Mouse (Mus musculus): ENCODE measurements around the gene Gramd4. TPM values are rescaled to one million over a fixed set of nuclear protein-coding genes. Genes with fewer than 3 reads are reported as not detected.

Gene Gramd4
- total RNA-seq, 4 experiments from 2014 or later: 5.8 to 9.2 (median 8.1) TPM

- DNase-seq (ENCODE audit: low spot score in 2 of 2): no peak
Measured at GRCm38 (mm10) chr15:86069011-86069791, 11.7 kb downstream of the Gramd4 start.

- no peak for DNase-seq (ENCODE audit: low spot score in 2 of 2)
Measured at GRCm38 (mm10) chr15:86070368-86070767, 12.9 kb downstream of the Gramd4 start.

GRCm38 (mm10) chr15:86071166-86071565 lies 13.7 kb downstream of the Gramd4 start:
- DNase-seq (ENCODE audit: low spot score in 2 of 2): no peak

GRCm38 (mm10) chr15:86074171-86074937 lies 16.9 kb downstream of the Gramd4 start:
- no peak for DNase-seq (ENCODE audit: low spot score in 2 of 2)

GRCm38 (mm10) chr15:86075305-86076047 lies 18.0 kb downstream of the Gramd4 start:
- peak in 1 of 2 experiments; percentile 36 for DNase-seq (ENCODE audit: low spot score in 2 of 2)

- DNase-seq (ENCODE audit: low spot score in 2 of 2): peak; percentile 56 to 75
Measured at GRCm38 (mm10) chr15:86076048-86076315, 18.5 kb downstream of the Gramd4 start.

GRCm38 (mm10) chr15:86076378-86076777 lies 18.9 kb downstream of the Gramd4 start:
- DNase-seq (ENCODE audit: low spot score in 2 of 2): no peak

- no peak for DNase-seq (ENCODE audit: low spot score in 2 of 2)
Measured at GRCm38 (mm10) chr15:86077934-86078333, 20.4 kb downstream of the Gramd4 start.

GRCm38 (mm10) chr15:86078481-86079216 lies 21.2 kb downstream of the Gramd4 start:
- no peak for DNase-seq (ENCODE audit: low spot score in 2 of 2)

- DNase-seq (ENCODE audit: low spot score in 2 of 2): no peak
Measured at GRCm38 (mm10) chr15:86079467-86079866, 22.0 kb downstream of the Gramd4 start.

- DNase-seq (ENCODE audit: low spot score in 2 of 2): no peak
Measured at GRCm38 (mm10) chr15:86079876-86080275, 22.4 kb downstream of the Gramd4 start.

- DNase-seq (ENCODE audit: low spot score in 2 of 2): no peak
Measured at GRCm38 (mm10) chr15:86080408-86080807, 22.9 kb downstream of the Gramd4 start.

- no peak for DNase-seq (ENCODE audit: low spot score in 2 of 2)
Measured at GRCm38 (mm10) chr15:86081654-86082053, 24.2 kb downstream of the Gramd4 start.

- no peak for DNase-seq (ENCODE audit: low spot score in 2 of 2)
Measured at GRCm38 (mm10) chr15:86082551-86082961, 25.1 kb downstream of the Gramd4 start.

- no peak for DNase-seq (ENCODE audit: low spot score in 2 of 2)
Measured at GRCm38 (mm10) chr15:86083261-86083741, 25.8 kb downstream of the Gramd4 start.

- DNase-seq (ENCODE audit: low spot score in 2 of 2): no peak
Measured at GRCm38 (mm10) chr15:86085301-86086225, 28.1 kb downstream of the Gramd4 start.

- no peak for DNase-seq (ENCODE audit: low spot score in 2 of 2)
Measured at GRCm38 (mm10) chr15:86086291-86086706, 28.8 kb downstream of the Gramd4 start.

- DNase-seq (ENCODE audit: low spot score in 2 of 2): no peak
Measured at GRCm38 (mm10) chr15:86087591-86088149, 30.2 kb downstream of the Gramd4 start.

GRCm38 (mm10) chr15:86088266-86088790 lies 30.8 kb downstream of the Gramd4 start:
- no peak for DNase-seq (ENCODE audit: low spot score in 2 of 2)

All from gastrocnemius, adult 8-10 months (tissue).